Mouse (Mus musculus): ENCODE results near the gene Olfm3. TPM values are rescaled to one million over a fixed set of nuclear protein-coding genes. Genes with fewer than 3 reads are reported as not detected.

Gene Olfm3
- 0.08 and 0.11 TPM in 2 replicates for polyA plus RNA-seq (2016; fragmentation: Nextera tagmentation; extraction: Ambion mirVana)

DNA sequence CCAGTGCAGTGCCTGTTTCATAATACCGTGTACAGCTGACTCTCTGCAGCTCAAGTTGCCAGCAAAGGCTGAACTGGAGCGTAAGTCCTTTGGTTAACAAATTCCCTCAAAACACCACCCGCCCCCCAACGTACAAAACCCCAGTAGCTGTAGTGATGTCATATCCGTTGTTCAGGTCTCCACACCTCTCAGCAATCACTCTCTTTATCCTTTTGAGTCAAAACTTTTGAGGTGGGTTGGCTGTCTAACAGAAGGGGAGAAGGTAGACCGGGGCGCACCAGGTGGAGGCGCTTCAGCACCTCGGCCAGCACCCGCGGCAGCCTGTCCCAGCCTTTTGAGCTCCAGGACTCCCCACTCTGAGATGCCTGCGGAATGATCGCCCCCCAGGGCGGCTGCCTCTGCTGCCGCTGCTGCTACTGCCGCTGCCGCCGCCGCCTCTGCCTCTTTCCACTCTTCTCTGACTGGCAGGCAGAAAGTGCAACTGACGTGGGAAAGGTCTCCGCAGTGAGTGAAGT lies at the start of gene Olfm3:
Gene Olfm3, plus strand, starts transcription at position 155 of the 515 bp plus-strand sequence.
- Histone ChIP-seq H3K36me3 (no peaks in the 10 kb centered on the region), H3K4me1 (peaks cover 10% of the 10 kb centered on the region; the same call in 1 of the 2 replicates), H3K9me3 (replicated peaks) (no peaks in the 10 kb centered on the region), H3K27me3 (ENCODE audit: low read depth, poor library complexity, severe bottlenecking) (no peaks in the 10 kb centered on the region), H3K27ac (no peak within 1 kb of the TSS), H3K4me3 (0 out of 2 replicates have a peak within 1 kb of the TSS, but pooled peaks have one; percentile 14)
- 7% methylated on average over 21 of the region's 21 CpGs for WGBS
- peak; percentile 78 for DNase-seq (ENCODE audit: low spot score)

DNA sequence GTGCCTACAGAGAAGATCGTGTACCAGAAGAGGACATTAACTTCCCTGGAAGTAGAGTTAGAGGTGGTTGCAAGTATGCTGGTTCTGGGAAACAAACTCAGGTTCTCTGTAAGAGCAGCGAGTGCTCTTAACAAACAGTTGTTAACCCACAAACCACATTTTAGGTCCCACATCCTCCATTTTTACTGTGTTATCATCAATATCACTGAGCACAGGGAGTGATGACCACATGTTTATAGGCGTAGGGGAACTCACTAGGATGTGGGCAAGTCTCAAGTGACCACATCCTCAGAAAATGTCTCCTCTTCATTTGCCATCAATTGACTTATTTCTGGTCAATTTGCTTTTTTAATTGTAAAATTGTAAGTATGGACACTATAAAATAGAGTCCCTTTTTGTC lies 14.1 kb upstream of the Olfm3 start:
- WGBS = 84% methylated on average over 3 of the region's 3 CpGs
- H3K4me1 ChIP-seq = no peaks in the 10 kb centered on the region

DNA sequence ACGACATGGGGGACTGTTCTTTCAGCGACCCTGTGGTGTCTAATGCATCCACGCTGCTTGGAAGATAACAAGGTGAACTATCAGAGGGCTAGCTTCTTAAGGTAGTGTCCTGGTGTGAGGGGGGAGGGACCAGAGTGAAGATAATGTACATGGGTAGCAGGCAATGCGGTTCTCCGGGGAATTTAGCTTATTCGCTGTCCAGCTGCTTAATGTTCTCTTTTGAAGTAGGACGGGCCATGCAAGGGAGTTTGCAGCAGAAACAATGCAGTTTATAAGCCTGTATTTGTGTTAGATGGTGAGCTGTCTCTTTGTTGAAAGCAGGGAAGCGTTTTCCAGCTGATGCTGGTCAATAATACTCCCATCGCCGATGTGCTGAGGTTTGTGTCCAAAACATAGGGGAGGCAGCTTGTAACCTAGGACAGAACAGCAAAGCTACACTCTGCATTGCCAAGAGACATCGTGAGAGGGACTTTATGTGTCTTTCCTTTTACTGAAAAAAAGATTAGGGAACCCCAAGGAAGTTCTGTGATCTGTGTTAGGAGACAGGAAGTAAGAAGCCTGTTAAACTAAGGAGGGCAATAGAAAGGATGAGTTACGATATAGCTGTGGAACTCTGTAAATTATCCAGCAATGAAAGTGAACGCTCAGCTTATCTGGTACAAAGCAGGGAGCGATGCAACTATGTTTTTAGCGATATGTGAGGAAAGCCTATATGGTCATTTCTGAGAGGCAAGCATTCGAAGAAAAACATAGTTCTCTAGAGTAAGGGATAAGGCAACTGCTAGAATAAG lies 950 bp downstream of the Olfm3 start:
- peak; percentile 29 for DNase-seq (ENCODE audit: low spot score)
- Histone ChIP-seq H3K36me3 (no peaks in the 10 kb centered on the region), H3K9me3 (replicated peaks) (no peaks in the 10 kb centered on the region), H3K27ac (no peak overlapping the region), H3K4me1 (peaks cover 10% of the 10 kb centered on the region; the same call in 1 of the 2 replicates), H3K27me3 (ENCODE audit: low read depth, poor library complexity, severe bottlenecking) (no peaks in the 10 kb centered on the region), H3K4me3 (0 out of 2 replicates have a peak overlapping the region, but pooled peaks have one; percentile 14)
- WGBS = 20% methylated on average over 16 of the region's 16 CpGs

More for the DNA sequence above, 14.1 kb upstream of the Olfm3 start:
- Histone ChIP-seq H3K36me3 (no peaks in the 10 kb centered on the region), H3K27ac (no peak overlapping the region), H3K4me3 (no peak overlapping the region), H3K27me3 (ENCODE audit: low read depth, poor library complexity, severe bottlenecking) (no peaks in the 10 kb centered on the region), H3K9me3 (replicated peaks) (no peaks in the 10 kb centered on the region)
- no peak for DNase-seq (ENCODE audit: low spot score)

DNA sequence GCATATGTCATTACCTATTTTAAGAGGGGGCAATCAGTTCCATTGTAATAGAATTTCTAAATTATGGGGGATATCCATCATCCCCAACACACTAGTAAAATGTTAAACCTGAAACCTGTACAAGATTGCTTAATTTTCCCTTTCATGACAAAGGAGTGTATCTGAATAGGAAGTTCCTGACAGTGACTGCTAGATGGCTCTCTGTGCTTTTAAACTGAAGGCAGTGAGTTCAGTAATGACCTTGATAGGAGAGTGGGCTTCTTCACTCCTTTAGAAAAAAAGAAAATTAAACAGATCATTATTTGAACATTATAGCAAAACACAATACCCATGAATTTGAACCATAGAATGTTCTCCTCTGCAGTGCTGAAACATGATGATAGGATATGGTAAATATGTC lies 3.7 kb downstream of the Olfm3 start:
- H3K27ac ChIP-seq = no peak overlapping the region
- H3K9me3 ChIP-seq (replicated peaks) = no peaks in the 10 kb centered on the region
- H3K27me3 ChIP-seq (ENCODE audit: low read depth, poor library complexity, severe bottlenecking) = no peaks in the 10 kb centered on the region
- H3K36me3 ChIP-seq = no peaks in the 10 kb centered on the region
- no peak for DNase-seq (ENCODE audit: low spot score)
- no peak overlapping the region for H3K4me3 ChIP-seq
- peaks cover 10% of the 10 kb centered on the region; the same call in 1 of the 2 replicates for H3K4me1 ChIP-seq

DNA sequence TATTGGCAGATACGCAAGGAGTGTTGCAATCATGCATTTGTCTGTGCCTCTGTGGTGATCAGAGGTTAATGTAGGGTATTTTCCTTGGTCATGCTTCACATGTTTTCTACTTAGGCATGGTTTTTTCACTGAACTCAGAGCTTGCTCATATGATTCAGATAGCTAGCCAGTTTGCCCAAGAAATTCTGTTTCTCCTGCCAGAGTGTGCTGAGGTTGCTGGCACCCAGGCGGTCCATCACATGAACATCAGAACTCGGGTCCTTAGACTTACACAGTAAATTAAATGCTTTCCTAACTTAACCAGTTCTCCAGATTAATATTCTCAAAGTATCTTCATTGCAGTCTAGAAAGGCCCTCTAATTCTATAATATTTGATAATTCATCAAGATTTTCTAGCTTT lies 5.0 kb downstream of the Olfm3 start:
- Histone ChIP-seq H3K27me3 (ENCODE audit: low read depth, poor library complexity, severe bottlenecking) (no peaks in the 10 kb centered on the region), H3K36me3 (no peaks in the 10 kb centered on the region), H3K9me3 (replicated peaks) (no peaks in the 10 kb centered on the region), H3K4me3 (no peak overlapping the region), H3K4me1 (peaks cover 10% of the 10 kb centered on the region; the same call in 1 of the 2 replicates), H3K27ac (no peak overlapping the region)
- WGBS = 84% methylated on average over 3 of the region's 3 CpGs
- DNase-seq (ENCODE audit: low spot score) = no peak

DNA sequence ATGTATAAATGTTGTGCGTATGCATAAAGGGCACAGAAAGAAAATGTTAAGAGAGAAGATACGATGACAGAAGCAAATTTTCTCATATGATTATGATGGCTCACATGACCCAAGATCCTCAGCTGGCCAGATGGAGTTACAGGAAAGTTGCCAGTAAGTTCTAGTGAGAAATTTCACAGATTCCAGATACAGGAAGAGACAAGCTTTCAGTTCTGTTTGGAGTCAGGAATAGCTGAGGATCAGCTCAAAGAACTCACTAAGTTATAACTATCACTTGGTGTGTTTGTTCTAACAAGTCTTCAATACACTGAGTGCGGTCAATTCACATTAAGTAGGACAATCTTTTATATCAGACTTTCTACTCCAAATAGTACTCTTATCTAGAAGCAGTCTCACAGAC lies 16.2 kb downstream of the Olfm3 start:
- 93% methylated on average over 3 of the region's 3 CpGs for WGBS
- no peaks in the 10 kb centered on the region for H3K27me3 ChIP-seq (ENCODE audit: low read depth, poor library complexity, severe bottlenecking)
- H3K4me3 ChIP-seq = no peak overlapping the region
- no peaks in the 10 kb centered on the region for H3K4me1 ChIP-seq
- H3K36me3 ChIP-seq = no peaks in the 10 kb centered on the region
- H3K9me3 ChIP-seq (replicated peaks) = no peaks in the 10 kb centered on the region
- no peak for DNase-seq (ENCODE audit: low spot score)
- H3K27ac ChIP-seq = no peak overlapping the region

DNA sequence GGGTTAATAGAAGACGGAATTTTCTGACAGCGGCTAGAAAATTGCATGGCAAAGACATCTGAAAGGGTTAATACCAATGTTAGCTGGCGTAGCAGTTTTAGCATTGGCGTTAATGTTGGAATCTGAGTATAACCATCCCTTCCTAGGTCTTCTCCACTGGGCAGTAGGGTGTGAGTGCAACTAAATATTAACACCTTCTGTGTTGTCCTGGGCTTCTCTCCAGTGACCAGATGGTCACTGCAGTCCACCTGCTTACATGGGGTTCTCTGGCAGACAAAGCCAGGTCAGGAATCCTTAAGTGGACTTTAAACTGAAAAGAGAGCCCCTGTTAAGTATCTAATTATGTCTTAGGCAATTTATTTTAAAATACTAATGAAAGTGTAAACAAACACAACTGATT lies 25.7 kb downstream of the Olfm3 start:
- no peaks in the 10 kb centered on the region for H3K9me3 ChIP-seq (replicated peaks)
- no peak overlapping the region for H3K4me3 ChIP-seq
- no peak for DNase-seq (ENCODE audit: low spot score)
- no peaks in the 10 kb centered on the region for H3K27me3 ChIP-seq (ENCODE audit: low read depth, poor library complexity, severe bottlenecking)
- no peaks in the 10 kb centered on the region for H3K4me1 ChIP-seq
- no peak overlapping the region for H3K27ac ChIP-seq
- WGBS = 83% methylated on average over 4 of the region's 4 CpGs
- H3K36me3 ChIP-seq = no peaks in the 10 kb centered on the region

DNA sequence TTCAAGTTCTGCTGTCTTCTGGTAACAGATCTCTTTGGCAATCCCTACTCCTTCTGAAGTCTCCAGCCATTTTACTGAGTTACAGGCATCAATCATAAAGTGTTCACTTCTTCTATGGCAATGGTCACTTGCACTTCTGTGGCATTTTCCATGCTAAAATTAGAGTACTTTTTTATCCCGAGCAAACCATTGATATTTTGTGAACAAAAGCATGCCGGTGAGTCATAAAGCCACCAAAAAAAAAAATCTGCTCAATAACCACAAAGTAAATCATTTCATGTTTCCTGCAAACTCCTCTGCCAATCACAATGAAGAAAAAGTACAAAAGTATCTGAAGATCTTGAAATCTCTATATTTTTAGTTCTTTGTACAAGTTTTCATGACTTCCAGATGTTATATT lies 26.5 kb downstream of the Olfm3 start:
- Histone ChIP-seq H3K27me3 (ENCODE audit: low read depth, poor library complexity, severe bottlenecking) (no peaks in the 10 kb centered on the region), H3K4me1 (no peaks in the 10 kb centered on the region), H3K36me3 (no peaks in the 10 kb centered on the region), H3K4me3 (no peak overlapping the region), H3K27ac (no peak overlapping the region), H3K9me3 (replicated peaks) (no peaks in the 10 kb centered on the region)
- DNase-seq (ENCODE audit: low spot score) = no peak
- WGBS = 85% methylated on average over 2 of the region's 2 CpGs

DNA sequence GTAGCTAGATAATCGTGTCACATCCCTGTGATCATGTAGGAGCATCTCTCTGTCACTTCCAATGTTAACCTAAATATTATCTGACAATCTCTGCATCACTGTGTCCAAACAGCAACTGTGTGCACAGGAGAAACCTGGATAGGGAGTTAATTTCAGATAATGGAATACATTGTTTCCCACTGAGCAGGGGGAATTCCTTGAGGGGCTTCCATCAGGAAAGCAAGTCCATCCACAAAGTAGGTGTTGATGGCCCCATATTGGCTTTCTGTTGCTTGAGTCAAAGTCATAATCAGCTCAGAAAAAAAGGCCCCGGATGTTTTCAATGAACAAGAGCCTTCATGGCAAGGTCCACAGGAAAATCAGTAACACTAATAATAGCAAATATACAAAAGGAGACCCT lies 26.9 kb downstream of the Olfm3 start:
- no peaks in the 10 kb centered on the region for H3K4me1 ChIP-seq
- H3K9me3 ChIP-seq (replicated peaks) = no peaks in the 10 kb centered on the region
- WGBS = 84% methylated on average over 2 of the region's 2 CpGs
- H3K36me3 ChIP-seq = no peaks in the 10 kb centered on the region
- no peak overlapping the region for H3K4me3 ChIP-seq
- no peaks in the 10 kb centered on the region for H3K27me3 ChIP-seq (ENCODE audit: low read depth, poor library complexity, severe bottlenecking)
- H3K27ac ChIP-seq = no peak overlapping the region
- no peak for DNase-seq (ENCODE audit: low spot score)

DNA sequence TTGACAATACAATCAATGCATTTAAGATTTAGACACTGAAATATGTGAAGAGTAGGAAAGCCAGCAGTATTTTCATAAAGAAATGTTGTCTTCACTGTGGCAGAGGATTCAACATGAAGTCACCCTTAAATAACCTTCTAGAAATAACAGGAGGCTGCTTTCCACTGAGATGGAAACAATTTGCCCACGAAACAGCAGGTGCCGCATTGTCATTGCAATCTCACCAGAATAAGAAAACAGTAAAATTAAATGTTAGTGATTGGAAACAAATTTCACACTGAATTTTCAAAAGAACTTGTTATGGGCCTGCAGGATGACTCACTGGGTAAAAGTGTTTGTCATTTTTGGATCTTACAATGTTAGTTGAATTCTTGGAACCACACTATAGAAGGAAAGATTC lies 29.0 kb downstream of the Olfm3 start:
- H3K27me3 ChIP-seq (ENCODE audit: low read depth, poor library complexity, severe bottlenecking) = no peaks in the 10 kb centered on the region
- no peaks in the 10 kb centered on the region for H3K4me1 ChIP-seq
- 87% methylated on average over 2 of the region's 2 CpGs for WGBS
- no peak overlapping the region for H3K27ac ChIP-seq
- no peak overlapping the region for H3K4me3 ChIP-seq
- no peak for DNase-seq (ENCODE audit: low spot score)
- H3K9me3 ChIP-seq (replicated peaks) = no peaks in the 10 kb centered on the region
- no peaks in the 10 kb centered on the region for H3K36me3 ChIP-seq

DNA sequence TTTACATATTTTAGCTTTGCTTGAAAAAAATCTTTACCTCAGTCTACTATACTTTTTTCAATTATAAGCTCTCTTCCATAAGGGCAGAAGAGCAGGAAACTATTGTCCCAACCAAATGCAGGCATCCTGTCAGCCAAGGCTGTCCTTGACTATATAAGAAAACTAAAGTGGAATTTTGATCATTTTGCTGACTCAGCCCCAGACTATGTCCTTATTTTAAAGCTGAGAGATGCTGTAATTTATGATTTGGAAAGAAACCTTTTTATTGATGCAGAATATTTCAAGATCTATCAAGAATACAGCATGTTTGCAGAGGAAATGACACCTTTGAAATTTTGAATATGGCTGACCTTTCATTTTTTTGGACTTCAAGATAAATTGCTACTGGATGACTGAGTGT lies 51.0 kb downstream of the Olfm3 start:
- Histone ChIP-seq H3K4me3 (no peak overlapping the region), H3K9me3 (replicated peaks) (no peaks in the 10 kb centered on the region), H3K36me3 (no peaks in the 10 kb centered on the region), H3K27ac (no peak overlapping the region), H3K27me3 (ENCODE audit: low read depth, poor library complexity, severe bottlenecking) (no peaks in the 10 kb centered on the region), H3K4me1 (no peaks in the 10 kb centered on the region)
- DNase-seq (ENCODE audit: low spot score) = no peak

DNA sequence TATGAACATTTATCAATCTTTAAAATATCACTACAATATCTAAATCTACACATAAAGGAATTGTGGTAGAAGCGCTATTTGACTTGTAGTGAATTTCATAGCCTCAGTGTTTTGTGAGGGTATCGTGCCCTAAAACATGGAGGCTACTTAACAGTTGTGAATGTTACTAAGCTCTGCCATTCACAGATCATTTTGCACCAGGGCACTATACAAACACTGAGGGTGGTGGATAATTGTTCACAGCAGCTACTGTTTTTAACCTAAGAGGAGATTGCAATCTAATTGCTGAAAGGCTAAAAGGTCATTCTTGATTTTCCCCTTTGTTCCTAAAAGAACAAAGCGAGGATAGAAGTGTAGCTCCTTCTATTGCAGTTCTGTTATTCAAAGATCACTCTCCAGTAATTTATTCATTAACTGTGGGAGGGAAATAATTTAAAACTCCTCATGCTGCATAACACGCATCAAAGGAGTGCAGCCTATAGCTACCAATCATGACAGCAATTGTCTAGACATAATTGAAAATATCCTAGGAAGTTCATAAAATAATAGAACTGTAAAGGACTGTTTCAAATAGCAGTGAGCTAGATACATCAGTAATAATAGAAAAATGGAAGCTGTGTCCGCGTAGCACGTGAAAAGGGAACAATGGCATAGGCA lies 55.6 kb downstream of the Olfm3 start:
- DNase-seq (ENCODE audit: low spot score) = no peak
- H3K27ac ChIP-seq = no peak overlapping the region
- no peaks in the 10 kb centered on the region for H3K9me3 ChIP-seq (replicated peaks)
- H3K36me3 ChIP-seq = no peaks in the 10 kb centered on the region
- no peaks in the 10 kb centered on the region for H3K27me3 ChIP-seq (ENCODE audit: low read depth, poor library complexity, severe bottlenecking)
- 68% methylated on average over 7 of the region's 7 CpGs for WGBS
- no peak overlapping the region for H3K4me3 ChIP-seq
- no peaks in the 10 kb centered on the region for H3K4me1 ChIP-seq

DNA sequence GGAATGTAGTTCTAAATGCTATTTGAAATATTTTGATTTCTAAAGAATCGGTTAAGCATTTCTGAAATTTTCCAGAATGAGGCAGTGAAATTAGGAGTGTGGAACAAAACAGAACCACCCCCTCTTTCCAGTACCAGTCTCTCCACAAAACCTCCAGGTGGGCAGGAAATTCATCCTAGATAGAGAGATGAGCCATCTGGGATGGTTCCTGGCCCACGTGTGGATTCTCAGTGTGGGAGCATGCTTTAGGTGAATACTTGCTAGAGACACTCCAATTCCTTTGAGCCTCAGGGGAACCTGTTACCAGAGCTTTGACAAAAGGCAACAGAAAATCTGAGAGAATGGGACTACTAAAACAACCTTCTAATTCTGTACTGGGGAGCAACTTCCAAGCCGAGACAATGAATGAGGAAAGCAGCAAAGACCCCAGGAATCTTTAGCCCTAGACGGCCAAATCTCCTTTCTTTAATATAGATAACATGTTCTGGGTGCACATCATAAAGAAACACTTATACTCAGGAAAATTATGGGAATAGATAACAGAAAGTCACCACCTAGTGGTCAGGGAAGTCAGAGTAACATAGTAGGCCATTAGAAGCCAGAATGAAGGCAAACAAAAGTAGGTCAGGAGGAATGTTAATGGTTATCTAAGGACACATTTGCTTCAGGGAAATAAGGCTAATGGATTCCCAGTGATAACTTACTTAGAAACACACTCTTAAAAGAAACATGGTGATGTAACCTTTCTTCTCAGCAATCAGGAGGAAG lies 58.6 kb downstream of the Olfm3 start:
- Histone ChIP-seq H3K4me1 (no peaks in the 10 kb centered on the region), H3K4me3 (no peak overlapping the region), H3K36me3 (no peaks in the 10 kb centered on the region), H3K27me3 (ENCODE audit: low read depth, poor library complexity, severe bottlenecking) (no peaks in the 10 kb centered on the region), H3K27ac (no peak overlapping the region), H3K9me3 (replicated peaks) (no peaks in the 10 kb centered on the region)
- 84% methylated on average over 4 of the region's 4 CpGs for WGBS
- DNase-seq (ENCODE audit: low spot score) = no peak
